Comparison of ENCODE assay signal across 20 mouse cellular contexts in the genomic region with DNA sequence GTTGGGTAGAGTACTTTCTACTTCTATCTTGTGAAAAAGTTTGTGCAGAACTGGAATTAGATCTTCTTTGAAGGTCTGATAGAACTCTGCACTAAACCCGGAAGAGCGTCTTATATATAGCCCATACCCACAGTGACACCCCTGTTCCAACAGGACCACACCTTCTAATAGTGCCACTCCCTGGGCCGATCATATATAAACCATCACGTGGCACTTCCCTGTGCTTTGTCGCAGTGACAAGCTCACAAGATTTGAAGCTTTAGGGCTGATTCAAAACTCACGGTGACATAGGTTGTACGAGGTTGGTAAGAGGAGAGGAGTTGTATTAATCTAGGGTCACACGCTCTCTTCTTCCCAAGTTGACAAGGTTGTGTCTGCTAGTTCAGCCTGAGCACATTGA. TPM values are rescaled to one million over a fixed set of nuclear protein-coding genes. Genes with fewer than 3 reads are reported as not detected.
"Had no signal": no experiment of that assay in that cellular context is flagged by ENCODE, and none has a peak within 500 bp of the region (broad histone marks: within the 10 kb centered on the region; RNA-seq: fewer than 3 reads in every experiment).

No protein-coding gene starts in this region.

RNA-seq across cellular contexts. Expression of gene Gm17364, which starts 12.2 kb away (rescaled TPM):
- polyA plus RNA-seq: cerebellum, adult 2 months; cortical plate, adult 2 months; embryonic facial prominence, embryonic 10.5 days; embryonic facial prominence, embryonic 11.5 days; embryonic facial prominence, embryonic 12.5 days; embryonic facial prominence, embryonic 13.5 days; embryonic facial prominence, embryonic 14.5 days; embryonic facial prominence, embryonic 15.5 days; erythroblast, embryonic 14.5 days; forebrain, embryonic 10.5 days; forebrain, embryonic 11.5 days; forebrain, embryonic 12.5 days; forebrain, embryonic 13.5 days; forebrain, embryonic 14.5 days; forebrain, embryonic 15.5 days; forebrain, embryonic 16.5 days; forebrain, postnatal 0 days; frontal cortex, adult 2 months; gonadal fat pad, adult 2 months; heart, adult 2 months had no signal

RNA-seq across cellular contexts. Expression of gene Elovl2, which starts 41.4 kb away (rescaled TPM):
- polyA plus RNA-seq: erythroblast, embryonic 14.5 days had no signal
